Mouse (Mus musculus): ENCODE measurements around the gene Banf1. TPM values are rescaled to one million over a fixed set of nuclear protein-coding genes. Genes with fewer than 3 reads are reported as not detected.

Banf1 gene
- polyA plus RNA-seq, 1 experiment from 2014 or later: 570 TPM

DNA sequence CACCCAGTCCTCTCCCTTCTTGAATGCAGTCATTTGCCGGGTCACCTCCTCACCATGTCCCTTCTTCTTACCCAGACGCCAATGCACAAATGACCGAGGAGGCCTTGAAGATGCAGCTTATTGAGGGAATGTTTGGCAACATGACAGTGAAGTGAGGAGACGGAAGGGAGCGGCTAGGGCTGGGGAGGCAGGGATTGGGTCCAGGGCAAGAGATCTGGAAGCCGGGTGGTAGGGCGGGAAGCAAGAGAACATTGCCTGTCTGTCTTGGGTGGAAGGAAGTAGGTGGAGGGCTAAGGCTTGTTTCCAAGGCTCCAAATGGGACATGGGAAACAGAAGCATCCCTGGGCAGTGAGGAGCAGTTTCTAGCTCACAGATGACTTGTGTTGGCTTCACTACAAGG lies 25.6 kb downstream of the Banf1 start:
- WGBS: 94% methylated on average over 7 of the region's 7 CpGs
- H3K27me3 ChIP-seq (replicated peaks; ENCODE audit: low read depth, poor library complexity, severe bottlenecking): no peaks in the 10 kb centered on the region
- DNase-seq (ENCODE audit: low spot score): no peak
- no peak overlapping the region for H3K27ac ChIP-seq (replicated peaks)
- no peaks in the 10 kb centered on the region for H3K4me1 ChIP-seq
- H3K36me3 ChIP-seq (replicated peaks): no peaks in the 10 kb centered on the region
- H3K9me3 ChIP-seq: no peaks in the 10 kb centered on the region
- no peak overlapping the region for H3K4me3 ChIP-seq

DNA sequence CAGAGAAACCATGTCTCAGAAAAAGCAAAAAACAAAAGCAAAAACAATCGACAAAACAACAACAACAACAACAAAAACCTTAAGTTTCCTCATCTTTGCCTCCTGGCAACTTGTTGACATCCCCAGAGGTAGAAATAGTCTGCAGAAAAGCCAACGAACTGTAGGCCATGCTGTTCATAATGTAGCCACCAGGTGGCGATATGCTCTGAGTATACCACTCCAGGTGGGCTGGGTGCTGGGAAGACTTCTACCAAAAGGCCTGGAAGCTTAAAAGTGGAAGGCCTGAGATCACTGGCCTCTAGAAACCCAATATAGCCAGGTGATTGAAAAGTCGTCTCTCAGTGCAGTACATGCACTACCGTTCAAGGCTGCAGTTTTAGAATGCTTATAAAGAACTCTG lies 29.0 kb downstream of the Banf1 start:
- WGBS: 21% methylated on average over 5 of the region's 5 CpGs
- Histone ChIP-seq H3K36me3 (replicated peaks) (no peaks in the 10 kb centered on the region), H3K9me3 (no peaks in the 10 kb centered on the region), H3K27me3 (replicated peaks; ENCODE audit: low read depth, poor library complexity, severe bottlenecking) (no peaks in the 10 kb centered on the region), H3K4me1 (peaks cover 5% of the 10 kb centered on the region; the same call in 1 of the 2 replicates), H3K27ac (replicated peaks) (no peak overlapping the region), H3K4me3 (no peak overlapping the region)
- peak; percentile 77 for DNase-seq (ENCODE audit: low spot score)

DNA sequence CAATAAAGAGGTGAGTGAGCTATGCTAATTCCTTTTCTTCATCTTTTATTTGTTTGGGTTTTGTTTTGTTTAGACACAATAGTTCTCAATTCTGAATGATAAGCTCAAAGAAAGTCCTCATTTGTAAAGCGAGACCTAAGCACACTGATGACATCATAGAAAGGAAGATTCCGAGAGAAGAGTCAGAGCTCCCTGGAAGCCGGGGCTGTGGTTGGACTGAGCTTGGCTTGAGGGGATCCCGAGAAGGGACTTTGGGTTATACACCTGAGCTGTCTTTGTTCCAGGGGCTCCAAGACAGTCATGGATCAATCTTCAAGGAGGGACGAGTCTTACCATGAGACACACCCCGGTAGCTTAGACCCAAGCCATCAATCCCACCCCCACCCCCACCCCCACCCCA lies 31.5 kb downstream of the Banf1 start, which contains the start of gene Catsper1:
Catsper1 (plus strand) TSS at position 301 of the 400 bp plus-strand sequence.
- no peak within 1 kb of the TSS for H3K27ac ChIP-seq (replicated peaks)
- no peak for DNase-seq (ENCODE audit: low spot score)
- WGBS: 88% methylated on average over 6 of the region's 6 CpGs

DNA sequence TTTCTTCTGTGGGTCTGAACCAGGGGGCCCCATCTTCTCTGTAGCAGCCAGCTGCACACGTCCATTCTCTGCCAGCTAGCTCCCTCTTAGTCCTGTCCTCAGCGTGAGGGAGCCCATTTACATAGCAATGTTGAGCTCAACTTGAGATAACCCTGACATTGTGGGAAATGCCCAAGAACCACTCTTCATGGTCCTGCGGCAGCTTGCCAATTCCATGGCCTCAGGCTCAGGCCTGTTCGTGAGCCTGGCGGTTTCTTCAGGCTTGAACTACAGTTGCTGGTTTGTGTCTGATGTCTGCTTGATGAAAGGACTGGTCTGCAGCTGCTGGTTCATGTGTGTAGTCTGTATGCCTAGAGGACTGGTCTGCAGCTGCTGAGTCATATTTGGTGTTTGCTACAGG lies 32.2 kb downstream of the Banf1 start:
- Histone ChIP-seq H3K27ac (replicated peaks) (no peak overlapping the region), H3K9me3 (no peaks in the 10 kb centered on the region), H3K4me1 (peaks cover 5% of the 10 kb centered on the region; the same call in 1 of the 2 replicates), H3K4me3 (no peak overlapping the region), H3K36me3 (replicated peaks) (no peaks in the 10 kb centered on the region), H3K27me3 (replicated peaks; ENCODE audit: low read depth, poor library complexity, severe bottlenecking) (no peaks in the 10 kb centered on the region)
- no peak for DNase-seq (ENCODE audit: low spot score)
- WGBS: 77% methylated on average over 5 of the region's 5 CpGs

More for the DNA sequence above, 31.5 kb downstream of the Banf1 start, which contains the start of gene Catsper1:
- peaks cover 5% of the 10 kb centered on the region; the same call in 1 of the 2 replicates for H3K4me1 ChIP-seq
- no peaks in the 10 kb centered on the region for H3K9me3 ChIP-seq
- H3K36me3 ChIP-seq (replicated peaks): no peaks in the 10 kb centered on the region
- no peak within 1 kb of the TSS for H3K4me3 ChIP-seq
- no peaks in the 10 kb centered on the region for H3K27me3 ChIP-seq (replicated peaks; ENCODE audit: low read depth, poor library complexity, severe bottlenecking)

DNA sequence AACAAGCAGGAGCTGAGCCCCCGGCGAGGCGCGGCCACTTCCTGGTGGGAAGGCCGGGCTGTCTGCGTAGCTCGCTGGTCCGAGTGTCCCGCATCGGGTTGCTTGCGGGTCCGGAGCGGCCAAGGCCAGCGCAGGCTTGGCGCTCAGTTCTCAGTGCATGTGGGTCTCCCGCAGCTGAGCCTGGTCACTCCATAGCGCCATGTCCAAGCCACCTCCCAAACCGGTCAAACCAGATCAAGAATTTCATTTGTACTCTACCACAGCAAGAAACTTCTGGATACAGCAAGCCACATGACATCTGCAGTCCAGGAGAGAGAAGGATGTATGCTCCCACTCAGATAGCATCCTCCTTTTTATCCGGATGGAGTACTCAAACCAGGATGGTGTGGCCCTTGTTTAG lies 39.0 kb downstream of the Banf1 start:
- no peaks in the 10 kb centered on the region for H3K9me3 ChIP-seq
- 75% methylated on average over 19 of the region's 19 CpGs for WGBS
- H3K27me3 ChIP-seq (replicated peaks; ENCODE audit: low read depth, poor library complexity, severe bottlenecking): no peaks in the 10 kb centered on the region
- no peak for DNase-seq (ENCODE audit: low spot score)
- H3K4me1 ChIP-seq: no peaks in the 10 kb centered on the region
- no peak overlapping the region for H3K27ac ChIP-seq (replicated peaks)
- no peak overlapping the region for H3K4me3 ChIP-seq
- H3K36me3 ChIP-seq (replicated peaks): no peaks in the 10 kb centered on the region

DNA sequence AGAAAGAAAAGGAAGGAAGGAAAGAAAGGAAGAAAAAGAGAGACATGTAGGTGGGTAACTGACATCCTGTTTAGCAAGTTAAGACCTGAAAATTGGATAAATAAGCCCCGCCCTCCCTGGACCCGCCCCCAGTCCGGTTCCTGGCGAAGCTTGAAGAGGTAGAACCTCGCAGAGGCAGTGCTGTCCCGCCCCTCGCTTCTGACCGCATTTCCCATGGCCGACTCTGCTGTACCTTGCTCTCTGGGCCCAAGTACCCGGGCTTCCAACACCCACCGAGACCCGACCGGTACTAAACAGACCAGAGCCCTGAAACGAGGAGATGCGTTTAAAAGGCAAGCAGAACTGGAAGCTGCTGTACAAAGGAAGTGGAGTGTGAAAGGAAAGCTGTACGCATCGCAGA lies 43.2 kb downstream of the Banf1 start:
- 59% methylated on average over 17 of the region's 17 CpGs for WGBS

More for the DNA sequence above, 43.2 kb downstream of the Banf1 start:
- no peaks in the 10 kb centered on the region for H3K36me3 ChIP-seq (replicated peaks)
- DNase-seq (ENCODE audit: low spot score): no peak
- no peak overlapping the region for H3K4me3 ChIP-seq
- H3K9me3 ChIP-seq: no peaks in the 10 kb centered on the region
- H3K4me1 ChIP-seq: no peaks in the 10 kb centered on the region
- H3K27ac ChIP-seq (replicated peaks): no peak overlapping the region
- no peaks in the 10 kb centered on the region for H3K27me3 ChIP-seq (replicated peaks; ENCODE audit: low read depth, poor library complexity, severe bottlenecking)

Other genes starting within 250 kb of the Banf1 start
- 30.0 and 31.2 TPM in 2 replicates for gene Klc2, start 248.6 kb downstream of the Banf1 start, polyA plus RNA-seq (2016; fragmentation: Nextera tagmentation; extraction: Ambion mirVana)
- gene Pacs1, start 94.0 kb downstream of the Banf1 start, polyA plus RNA-seq (2016; fragmentation: Nextera tagmentation; extraction: Ambion mirVana): 24.8 and 25.6 TPM in 2 replicates
- gene Sf3b2, start 71.7 kb downstream of the Banf1 start, polyA plus RNA-seq (2016; fragmentation: Nextera tagmentation; extraction: Ambion mirVana): 456 and 467 TPM in 2 replicates
- gene Gal3st3, start 68.8 kb downstream of the Banf1 start, polyA plus RNA-seq (2016; fragmentation: Nextera tagmentation; extraction: Ambion mirVana): 8.5 and 8.6 TPM in 2 replicates
- gene Catsper1, start 31.4 kb downstream of the Banf1 start, polyA plus RNA-seq (2016; fragmentation: Nextera tagmentation; extraction: Ambion mirVana): not detected in 2 replicates
- 0.24 and 0.65 TPM in 2 replicates for gene Cst6, start 17.6 kb downstream of the Banf1 start, polyA plus RNA-seq (2016; fragmentation: Nextera tagmentation; extraction: Ambion mirVana)
- 90.4 and 93.7 TPM in 2 replicates for gene Eif1ad, start 427 bp downstream of the Banf1 start, polyA plus RNA-seq (2016; fragmentation: Nextera tagmentation; extraction: Ambion mirVana)
- 89.4 and 96.6 TPM in 2 replicates for gene Sart1, start 21.5 kb upstream of the Banf1 start, polyA plus RNA-seq (2016; fragmentation: Nextera tagmentation; extraction: Ambion mirVana)
- gene Tsga10ip, start 35.4 kb upstream of the Banf1 start, polyA plus RNA-seq (2016; fragmentation: Nextera tagmentation; extraction: Ambion mirVana): 0.28 and 0.72 TPM in 2 replicates
- 222 and 242 TPM in 2 replicates for gene Drap1, start 57.8 kb upstream of the Banf1 start, polyA plus RNA-seq (2016; fragmentation: Nextera tagmentation; extraction: Ambion mirVana)
- 49.5 and 55.0 TPM in 2 replicates for gene AI837181, start 58.0 kb upstream of the Banf1 start, polyA plus RNA-seq (2016; fragmentation: Nextera tagmentation; extraction: Ambion mirVana)
- not detected in 2 replicates for gene Fosl1, start 80.4 kb upstream of the Banf1 start, polyA plus RNA-seq (2016; fragmentation: Nextera tagmentation; extraction: Ambion mirVana)
- 6.2 and 7.4 TPM in 2 replicates for gene Ccdc85b, start 90.7 kb upstream of the Banf1 start, polyA plus RNA-seq (2016; fragmentation: Nextera tagmentation; extraction: Ambion mirVana)
- gene Fibp, start 93.4 kb upstream of the Banf1 start, polyA plus RNA-seq (2016; fragmentation: Nextera tagmentation; extraction: Ambion mirVana): 101 and 109 TPM in 2 replicates
- gene Ctsw, start 101.3 kb upstream of the Banf1 start, polyA plus RNA-seq (2016; fragmentation: Nextera tagmentation; extraction: Ambion mirVana): 1.1 and 1.5 TPM in 2 replicates
- gene Efemp2, start 106.8 kb upstream of the Banf1 start, polyA plus RNA-seq (2016; fragmentation: Nextera tagmentation; extraction: Ambion mirVana): 75.8 and 80.6 TPM in 2 replicates
- gene Mus81, start 121.2 kb upstream of the Banf1 start, polyA plus RNA-seq (2016; fragmentation: Nextera tagmentation; extraction: Ambion mirVana): 41.1 and 45.1 TPM in 2 replicates
- gene Cfl1, start 123.3 kb upstream of the Banf1 start, polyA plus RNA-seq (2016; fragmentation: Nextera tagmentation; extraction: Ambion mirVana): 3,028 and 3,069 TPM in 2 replicates
- gene 1700020D05Rik, start 136.6 kb upstream of the Banf1 start, polyA plus RNA-seq (2016; fragmentation: Nextera tagmentation; extraction: Ambion mirVana): not detected in 2 replicates
- 6.3 and 8.4 TPM in 2 replicates for gene Snx32, start 143.4 kb upstream of the Banf1 start, polyA plus RNA-seq (2016; fragmentation: Nextera tagmentation; extraction: Ambion mirVana)
- 0.83 and 1.3 TPM in 2 replicates for gene Ovol1, start 193.5 kb upstream of the Banf1 start, polyA plus RNA-seq (2016; fragmentation: Nextera tagmentation; extraction: Ambion mirVana)
- gene Ap5b1, start 200.9 kb upstream of the Banf1 start, polyA plus RNA-seq (2016; fragmentation: Nextera tagmentation; extraction: Ambion mirVana): 2.1 and 2.6 TPM in 2 replicates
- gene Rnaseh2c, start 234.7 kb upstream of the Banf1 start, polyA plus RNA-seq (2016; fragmentation: Nextera tagmentation; extraction: Ambion mirVana): 174 and 177 TPM in 2 replicates
- 59.7 and 60.7 TPM in 2 replicates for gene Kat5, start 243.1 kb upstream of the Banf1 start, polyA plus RNA-seq (2016; fragmentation: Nextera tagmentation; extraction: Ambion mirVana)

Data from embryonic facial prominence, embryonic 10.5 days (tissue).